Mouse (Mus musculus) olfactory bulb, adult 2 months (tissue): ENCODE data around the gene Gmcl1.

Experiments used
- CTCF ChIP-seq: fragments of 200-500 bp; IDR thresholded peaks from 2 replicates; pipeline ENCODE4 v1.5.1; 2012; ENCODE audit warnings: low read depth, mild to moderate bottlenecking, low read length, moderate library complexity; ENCODE audit not compliant: insufficient read depth
- POLR2A ChIP-seq: fragments of 200-500 bp; IDR thresholded peaks from 2 replicates; pipeline ENCODE4 v1.6.1; 2012; ENCODE audit warnings: mild to moderate bottlenecking, low read depth, low read length, moderate library complexity; ENCODE audit not compliant: insufficient read depth

GRCm38 (mm10) chr6:86697903-86698302 is 35.3 kb downstream of the Gmcl1 start:
- no peak for TF ChIP-seq CTCF
- no peak for TF ChIP-seq POLR2A
